Mouse (Mus musculus) myocyte (in vitro differentiated cells): ENCODE measurements at regions not wholly inside any gene's neighbourhood (a gene's known extent, or its start where the extent isn't known, plus 50 kb on each side); places are given as distances from the start of the nearest gene placed in this dataset.

ENCODE experiments used
- H3K27me3 ChIP-seq: one replicate; pipeline ENCODE4 v1.6.1; 2011; ENCODE audit not compliant: control insufficient read depth, insufficient read depth, insufficient read length
- H3K36me3 ChIP-seq: one replicate; pipeline ENCODE4 v1.6.1; 2011; ENCODE audit not compliant: control insufficient read depth, insufficient read depth
- H3K4me2 ChIP-seq: one replicate; pipeline ENCODE4 v1.6.1; 2011; ENCODE audit warnings: low read depth, control low read depth
- H3K4me3 ChIP-seq: one replicate; pipeline ENCODE4 v1.5.1; 2011; ENCODE audit warnings: mild to moderate bottlenecking, control low read depth, moderate library complexity
- H3K79me2 ChIP-seq: one replicate; pipeline ENCODE4 v1.6.1; 2011; ENCODE audit not compliant: control insufficient read depth, insufficient read depth
- H3ac ChIP-seq: one replicate; pipeline ENCODE4 v1.6.1; 2011; ENCODE audit not compliant: control insufficient read depth, insufficient read length
- CEBPB ChIP-seq: IDR thresholded peaks from 2 replicates; pipeline ENCODE4 v1.6.1; 2011; ENCODE audit warnings: mild to moderate bottlenecking, moderate library complexity; ENCODE audit not compliant: poor library complexity, insufficient read depth, severe bottlenecking
- E2F4 ChIP-seq: IDR thresholded peaks from one replicate; pipeline ENCODE4 v1.6.1; 2011; ENCODE audit warnings: mild to moderate bottlenecking, control low read depth, moderate library complexity; ENCODE audit not compliant: insufficient read depth
- MAX ChIP-seq: IDR thresholded peaks from one replicate; pipeline ENCODE4 v1.6.1; 2011; ENCODE audit warnings: low read depth, mild to moderate bottlenecking, control low read depth
- MYOD1 ChIP-seq, 3 experiments: IDR thresholded peaks; one replicate each; pipeline ENCODE4 v1.6.1; 2011; ENCODE audit warnings: control low read depth in 2 of 3, low read depth in 2 of 3, mild to moderate bottlenecking in 2 of 3, moderate library complexity in 1 of 3; ENCODE audit not compliant: insufficient read length in 2 of 3, control insufficient read depth in 1 of 3
- MYOG ChIP-seq, 3 experiments: IDR thresholded peaks; one replicate each; pipeline ENCODE4 v1.6.1; 2011; ENCODE audit warnings: control low read depth in 2 of 3, low read depth in 2 of 3, mild to moderate bottlenecking in 2 of 3; ENCODE audit not compliant: insufficient read length in 2 of 3, control insufficient read depth in 1 of 3, insufficient read depth in 1 of 3
- POLR2A ChIP-seq: IDR thresholded peaks from one replicate; pipeline ENCODE4 v1.6.1; 2011; ENCODE audit warnings: low read depth, mild to moderate bottlenecking, control low read depth, moderate library complexity; ENCODE audit not compliant: insufficient read length
- POLR2AphosphoS2 ChIP-seq: IDR thresholded peaks from one replicate; pipeline ENCODE4 v1.6.1; 2011; ENCODE audit warnings: low read depth, control low read depth; ENCODE audit not compliant: insufficient read length
- REST ChIP-seq: IDR thresholded peaks from one replicate; pipeline ENCODE4 v1.6.1; 2011; ENCODE audit warnings: mild to moderate bottlenecking, control low read depth, moderate library complexity; ENCODE audit not compliant: insufficient read depth, insufficient read length
- SRF ChIP-seq: IDR thresholded peaks from one replicate; pipeline ENCODE4 v1.6.1; 2011; ENCODE audit warnings: low read depth; ENCODE audit not compliant: control insufficient read depth, insufficient read length
- TCF12 ChIP-seq: IDR thresholded peaks from one replicate; pipeline ENCODE4 v1.6.1; 2011; ENCODE audit warnings: mild to moderate bottlenecking, control low read depth; ENCODE audit not compliant: poor library complexity, insufficient read depth, severe bottlenecking
- TCF3 ChIP-seq: IDR thresholded peaks from one replicate; pipeline ENCODE4 v1.6.1; 2011; ENCODE audit warnings: low read depth, control low read depth; ENCODE audit not compliant: insufficient read length
- USF1 ChIP-seq: IDR thresholded peaks from one replicate; pipeline ENCODE4 v1.6.1; 2011; ENCODE audit warnings: low read depth, mild to moderate bottlenecking, control low read depth, moderate library complexity

DNA sequence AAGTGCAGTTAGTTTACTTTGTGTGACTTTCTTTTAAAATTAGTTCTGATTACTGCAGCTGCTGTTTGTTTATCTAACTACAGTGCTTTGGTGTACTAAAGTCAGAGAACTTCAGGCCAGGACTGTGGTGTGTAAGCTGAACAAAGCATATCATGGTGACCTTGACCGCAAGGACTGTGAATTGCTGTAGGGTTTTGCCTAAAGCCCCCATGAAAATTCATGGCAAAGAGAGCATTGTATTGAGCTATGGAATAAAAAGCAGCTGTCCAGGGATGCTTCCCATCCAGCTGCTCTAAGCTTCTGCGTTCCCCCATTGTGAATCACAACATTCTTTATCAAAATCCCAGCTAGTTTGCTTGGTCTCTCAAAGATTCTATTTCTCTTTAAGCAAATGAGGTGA lies 173.0 kb upstream of the Spats2l start:
- Histone ChIP-seq H3K4me2 (no peak overlapping the region), H3K79me2 (no peaks in the 10 kb centered on the region), H3K36me3 (no peaks in the 10 kb centered on the region), H3K4me3 (no peak overlapping the region), H3K27me3 (no peaks in the 10 kb centered on the region), H3ac (no peak overlapping the region)
- TF ChIP-seq CEBPB: no peak
- no peak for TF ChIP-seq MAX
- TF ChIP-seq POLR2AphosphoS2: no peak
- no peak for TF ChIP-seq REST
- TF ChIP-seq TCF3: no peak
- no peak for TF ChIP-seq USF1
- peak; percentile 31 for TF ChIP-seq TCF12
- no peak for TF ChIP-seq POLR2A
- no peak for TF ChIP-seq SRF
- no peak for TF ChIP-seq E2F4
- TF ChIP-seq MYOD1 (IDR thresholded peaks at IDR 0.05; ENCODE audit: control insufficient read depth in 1 of 3, insufficient read length in 2 of 3, low read depth in 2 of 3): peak in 1 of 3 experiments; percentile 46
- TF ChIP-seq MYOG (IDR thresholded peaks at IDR 0.05; ENCODE audit: control insufficient read depth in 1 of 3, insufficient read depth in 1 of 3, insufficient read length in 2 of 3, low read depth in 2 of 3): no peak

DNA sequence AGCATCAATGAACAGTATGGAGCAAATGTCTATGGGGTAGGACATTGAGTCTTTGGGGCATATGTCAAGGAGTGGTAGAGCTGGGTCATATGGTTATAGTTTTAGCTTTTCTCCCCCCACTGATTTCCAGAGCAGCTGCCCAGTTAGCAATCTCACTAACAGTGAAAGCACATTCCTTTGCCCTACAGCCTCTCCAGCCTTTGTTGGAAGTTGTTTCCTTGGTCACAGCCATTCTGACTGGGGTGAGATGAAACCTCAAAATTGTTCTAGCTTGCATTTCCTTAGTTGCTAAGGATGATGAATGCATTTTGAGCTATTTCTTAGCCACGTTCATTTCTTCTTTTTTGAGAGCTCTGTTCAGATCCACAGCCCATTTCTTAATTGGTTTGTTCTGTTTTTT lies 168.4 kb upstream of the Spats2l start:
- H3K79me2 ChIP-seq: no peaks in the 10 kb centered on the region
- peak overlapping the region; percentile 50 for H3K4me2 ChIP-seq
- H3K36me3 ChIP-seq: no peaks in the 10 kb centered on the region
- H3K4me3 ChIP-seq: no peak overlapping the region
- H3ac ChIP-seq: no peak overlapping the region
- no peaks in the 10 kb centered on the region for H3K27me3 ChIP-seq
- TF ChIP-seq MAX: no peak
- TF ChIP-seq TCF12: no peak
- TF ChIP-seq E2F4: no peak
- TF ChIP-seq SRF: no peak
- no peak for TF ChIP-seq POLR2AphosphoS2
- no peak for TF ChIP-seq CEBPB
- TF ChIP-seq TCF3: no peak
- no peak for TF ChIP-seq REST
- TF ChIP-seq MYOD1 (IDR thresholded peaks at IDR 0.05; ENCODE audit: control insufficient read depth in 1 of 3, insufficient read length in 2 of 3, low read depth in 2 of 3): no peak
- no peak for TF ChIP-seq POLR2A
- no peak for TF ChIP-seq MYOG (IDR thresholded peaks at IDR 0.05; ENCODE audit: control insufficient read depth in 1 of 3, insufficient read depth in 1 of 3, insufficient read length in 2 of 3, low read depth in 2 of 3)
- no peak for TF ChIP-seq USF1

DNA sequence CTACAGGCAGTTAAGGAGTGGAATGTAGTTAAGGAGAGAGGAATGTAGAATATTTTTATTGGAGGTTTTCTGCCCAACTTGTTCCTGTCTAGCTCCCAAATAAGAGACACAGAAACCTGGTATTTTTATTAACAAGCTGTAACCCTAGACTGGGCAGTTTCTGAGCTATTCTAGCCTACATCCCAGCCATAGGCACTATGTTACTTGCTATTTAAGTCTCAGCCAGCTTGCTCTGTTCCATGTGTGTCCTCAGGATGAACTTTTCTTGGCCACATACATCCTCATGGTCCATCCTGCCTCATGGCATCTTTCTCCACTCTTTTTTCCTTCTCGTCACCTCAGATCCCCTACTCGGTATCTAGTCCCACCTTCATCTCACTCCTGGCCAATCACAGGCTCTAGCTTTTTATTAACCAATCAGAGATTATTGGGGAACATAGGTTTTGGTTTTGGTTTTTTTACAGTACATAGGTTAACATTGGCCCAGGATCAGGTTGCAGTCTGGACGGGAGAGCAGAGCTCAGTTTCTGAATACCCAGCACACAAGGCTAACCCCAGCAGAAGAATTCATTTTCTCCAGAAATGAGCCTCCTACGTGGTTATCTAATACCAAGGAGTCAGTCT lies 167.8 kb upstream of the Spats2l start:
- H3ac ChIP-seq: no peak overlapping the region
- peak overlapping the region; percentile 50 for H3K4me2 ChIP-seq
- no peaks in the 10 kb centered on the region for H3K27me3 ChIP-seq
- no peaks in the 10 kb centered on the region for H3K36me3 ChIP-seq
- no peak overlapping the region for H3K4me3 ChIP-seq
- no peak for TF ChIP-seq MYOD1 (IDR thresholded peaks at IDR 0.05; ENCODE audit: control insufficient read depth in 1 of 3, insufficient read length in 2 of 3, low read depth in 2 of 3)
- no peak for TF ChIP-seq TCF3
- no peak for TF ChIP-seq TCF12
- TF ChIP-seq POLR2A: no peak
- TF ChIP-seq MYOG (IDR thresholded peaks at IDR 0.05; ENCODE audit: control insufficient read depth in 1 of 3, insufficient read depth in 1 of 3, insufficient read length in 2 of 3, low read depth in 2 of 3): no peak
- TF ChIP-seq POLR2AphosphoS2: no peak
- no peak for TF ChIP-seq CEBPB
- no peak for TF ChIP-seq E2F4
- no peak for TF ChIP-seq USF1
- no peak for TF ChIP-seq REST
- no peak for TF ChIP-seq MAX
- TF ChIP-seq SRF: no peak
- no peaks in the 10 kb centered on the region for H3K79me2 ChIP-seq

DNA sequence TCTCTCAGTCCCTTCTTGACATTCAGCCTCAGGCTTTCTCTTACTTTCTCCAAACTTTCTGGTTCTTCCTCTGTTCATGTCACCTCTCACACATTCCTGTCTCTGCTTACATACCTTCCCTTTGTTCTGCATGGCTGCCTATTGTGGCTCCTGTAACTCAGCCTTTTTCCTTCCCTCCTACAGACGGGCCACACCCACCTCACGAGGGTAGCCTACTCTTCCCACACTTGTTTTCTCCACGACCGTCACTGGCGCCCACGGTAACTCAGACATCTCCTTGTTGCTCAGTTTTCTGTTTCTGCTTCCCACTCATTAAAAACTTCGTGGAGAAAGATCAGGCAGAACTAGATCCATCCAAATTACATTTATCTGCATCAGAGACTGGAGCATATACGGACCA lies 166.9 kb upstream of the Spats2l start:
- no peak for TF ChIP-seq MAX
- TF ChIP-seq MYOD1 (IDR thresholded peaks at IDR 0.05; ENCODE audit: control insufficient read depth in 1 of 3, insufficient read length in 2 of 3, low read depth in 2 of 3): no peak
- TF ChIP-seq CEBPB: no peak
- no peak for TF ChIP-seq SRF
- TF ChIP-seq E2F4: no peak
- TF ChIP-seq REST: no peak
- TF ChIP-seq MYOG (IDR thresholded peaks at IDR 0.05; ENCODE audit: control insufficient read depth in 1 of 3, insufficient read depth in 1 of 3, insufficient read length in 2 of 3, low read depth in 2 of 3): no peak
- no peak for TF ChIP-seq POLR2A
- no peak for TF ChIP-seq POLR2AphosphoS2
- TF ChIP-seq USF1: no peak
- TF ChIP-seq TCF12: no peak
- TF ChIP-seq TCF3: no peak
- H3K4me3 ChIP-seq: no peak overlapping the region
- no peak overlapping the region for H3ac ChIP-seq
- H3K27me3 ChIP-seq: no peaks in the 10 kb centered on the region
- H3K36me3 ChIP-seq: no peaks in the 10 kb centered on the region
- H3K79me2 ChIP-seq: no peaks in the 10 kb centered on the region
- H3K4me2 ChIP-seq: no peak overlapping the region
